Mouse (Mus musculus) forebrain, embryonic 10.5 days (tissue): Measurements from ENCODE around the gene 1700069L16Rik. TPM values are rescaled to one million over a fixed set of nuclear protein-coding genes. Genes with fewer than 3 reads are reported as not detected.

Experiments used
- DNase-seq: peaks from one replicate; pipeline ENCODE4 v3.0.0-alpha.2; 2017; ENCODE audit warnings: low spot score; ENCODE audit errors: extremely low spot score
- H3K27ac ChIP-seq: fragments of 300-500 bp; sonication (generic); 2 replicates; pipeline ENCODE4 v1.5.1; 2016; ENCODE audit warnings: mild to moderate bottlenecking
- H3K27me3 ChIP-seq: fragments of 300-500 bp; sonication (generic); 2 replicates; pipeline ENCODE4 v1.6.1; 2016; ENCODE audit warnings: mild to moderate bottlenecking; ENCODE audit not compliant: poor library complexity, severe bottlenecking
- H3K36me3 ChIP-seq: fragments of 300-500 bp; sonication (generic); replicated peaks from 2 replicates; pipeline ENCODE4 v1.6.1; 2016; ENCODE audit warnings: mild to moderate bottlenecking, moderate library complexity
- H3K4me1 ChIP-seq: fragments of 300-500 bp; sonication (generic); 2 replicates; pipeline ENCODE4 v1.6.1; 2016
- H3K4me3 ChIP-seq: fragments of 300-500 bp; sonication (generic); 2 replicates; pipeline ENCODE4 v1.5.1; 2016; ENCODE audit warnings: mild to moderate bottlenecking, moderate library complexity
- H3K9me3 ChIP-seq: fragments of 300-500 bp; sonication (generic); 2 replicates; pipeline ENCODE4 v1.6.1; 2016; ENCODE audit warnings: mild to moderate bottlenecking, moderate library complexity
- WGBS: fragments of 180-500 bp; shearing (Covaris S2); methylation state at CpG from one replicate; pipeline ENCODE4 v1.1.7; 2016; 5-methylcytosine and 5-hydroxymethylcytosine counted together
- polyA plus RNA-seq: library from polyadenylated mRNA; unstranded; fragments of >200 nt; fragmentation: Nextera tagmentation; extraction: Ambion mirVana; gene quantifications from 2 replicates; pipeline ENCODE4 v1.2.1, GENCODE M21; 2016

Gene 1700069L16Rik
- not detected in 2 replicates for polyA plus RNA-seq

GRCm38 (mm10) chr5:113724446-113724845 is at the start of gene 1700069L16Rik:
1700069L16Rik (minus strand) TSS chr5:113724772.
- Histone ChIP-seq H3K4me1 (peaks cover 10% of the 10 kb centered on the region), H3K9me3 (no peaks in the 10 kb centered on the region), H3K27ac (no peak within 1 kb of the TSS), H3K27me3 (0 out of 2 replicates have a peak, but pooled peaks cover 9% of the 10 kb centered on the region), H3K4me3 (no peak within 1 kb of the TSS), H3K36me3 (no peaks in the 10 kb centered on the region)
- WGBS, result 7% methylated on average over 15 of the region's 15 CpGs
- peak; percentile 85 for DNase-seq

- no peaks in the 10 kb centered on the region for H3K27me3 ChIP-seq
- peak overlapping the region; percentile 100 for H3K4me3 ChIP-seq
- no peak overlapping the region for H3K27ac ChIP-seq
- WGBS, result 3% methylated on average over 7 of the region's 7 CpGs
- peak; percentile 80 for DNase-seq
- peaks cover 37% of the 10 kb centered on the region for H3K4me1 ChIP-seq
- H3K9me3 ChIP-seq, result no peaks in the 10 kb centered on the region
- H3K36me3 ChIP-seq, result peaks cover 56% of the 10 kb centered on the region
Measured at GRCm38 (mm10) chr5:113773664-113774063, 49.1 kb upstream of the 1700069L16Rik start.

GRCm38 (mm10) chr5:113772905-113773519 is 48.4 kb upstream of the 1700069L16Rik start:
- H3K9me3 ChIP-seq, result no peaks in the 10 kb centered on the region
- H3K4me3 ChIP-seq, result peak overlapping the region; percentile 100
- 2% methylated on average over 38 of the region's 38 CpGs for WGBS
- H3K27ac ChIP-seq, result peak overlapping the region; percentile 97
- DNase-seq, result no peak
- H3K4me1 ChIP-seq, result peaks cover 40% of the 10 kb centered on the region
- no peaks in the 10 kb centered on the region for H3K27me3 ChIP-seq
- H3K36me3 ChIP-seq, result peaks cover 57% of the 10 kb centered on the region

GRCm38 (mm10) chr5:113772450-113772895 is 47.9 kb upstream of the 1700069L16Rik start, which contains the start of the genes Sart3 and Iscu:
Sart3 (minus strand) TSS chr5:113772510.
Iscu (plus strand) TSS chr5:113772748.
- Histone ChIP-seq H3K27me3 (no peaks in the 10 kb centered on the region), H3K4me1 (peaks cover 40% of the 10 kb centered on the region), H3K36me3 (peaks cover 58% of the 10 kb centered on the region), H3K9me3 (no peaks in the 10 kb centered on the region), H3K27ac (peak within 1 kb of the TSS; percentile 97), H3K4me3 (peak within 1 kb of the TSS; percentile 100)
- WGBS, result under 1% methylated on average over 49 of the region's 49 CpGs
- DNase-seq, result peak; percentile 89

- no peaks in the 10 kb centered on the region for H3K9me3 ChIP-seq
- peaks cover 59% of the 10 kb centered on the region for H3K36me3 ChIP-seq
- peaks cover 40% of the 10 kb centered on the region for H3K4me1 ChIP-seq
- H3K27me3 ChIP-seq, result no peaks in the 10 kb centered on the region
- peak overlapping the region; percentile 97 for H3K27ac ChIP-seq
- under 1% methylated on average over 97 of the region's 97 CpGs for WGBS
- peak overlapping the region; percentile 100 for H3K4me3 ChIP-seq
- peak; percentile 88 for DNase-seq
Measured at GRCm38 (mm10) chr5:113771213-113772162, 46.9 kb upstream of the 1700069L16Rik start.

GRCm38 (mm10) chr5:113768806-113769205 is 44.2 kb upstream of the 1700069L16Rik start:
- Histone ChIP-seq H3K4me3 (no peak overlapping the region; the same call in 1 of the 2 replicates), H3K36me3 (peaks cover 61% of the 10 kb centered on the region), H3K27ac (no peak overlapping the region), H3K27me3 (no peaks in the 10 kb centered on the region), H3K4me1 (peaks cover 35% of the 10 kb centered on the region), H3K9me3 (no peaks in the 10 kb centered on the region)
- no peak for DNase-seq
- WGBS, result 93% methylated on average over 8 of the region's 8 CpGs

GRCm38 (mm10) chr5:113765641-113766526 is 41.3 kb upstream of the 1700069L16Rik start:
- no peaks in the 10 kb centered on the region for H3K27me3 ChIP-seq
- H3K36me3 ChIP-seq, result peaks cover 90% of the 10 kb centered on the region
- H3K4me1 ChIP-seq, result peaks cover 25% of the 10 kb centered on the region
- H3K27ac ChIP-seq, result no peak overlapping the region
- 92% methylated on average over 13 of the region's 13 CpGs for WGBS
- no peak for DNase-seq
- no peak overlapping the region for H3K4me3 ChIP-seq
- H3K9me3 ChIP-seq, result no peaks in the 10 kb centered on the region

- Histone ChIP-seq H3K36me3 (peaks cover 100% of the 10 kb centered on the region), H3K4me3 (no peak overlapping the region), H3K27ac (no peak overlapping the region), H3K9me3 (no peaks in the 10 kb centered on the region), H3K4me1 (peaks cover 11% of the 10 kb centered on the region), H3K27me3 (no peaks in the 10 kb centered on the region)
- DNase-seq, result no peak
- 90% methylated on average over 7 of the region's 7 CpGs for WGBS
Measured at GRCm38 (mm10) chr5:113764426-113764825, 39.9 kb upstream of the 1700069L16Rik start.

- Histone ChIP-seq H3K9me3 (no peaks in the 10 kb centered on the region), H3K27ac (no peak overlapping the region), H3K36me3 (peaks cover 100% of the 10 kb centered on the region), H3K4me1 (no peaks in the 10 kb centered on the region), H3K27me3 (no peaks in the 10 kb centered on the region), H3K4me3 (no peak overlapping the region)
- WGBS, result 96% methylated on average over 2 of the region's 2 CpGs
- DNase-seq, result no peak
Measured at GRCm38 (mm10) chr5:113761585-113761984, 37.0 kb upstream of the 1700069L16Rik start.

GRCm38 (mm10) chr5:113755347-113756030 is 30.9 kb upstream of the 1700069L16Rik start:
- Histone ChIP-seq H3K4me1 (no peaks in the 10 kb centered on the region), H3K4me3 (no peak overlapping the region), H3K36me3 (peaks cover 100% of the 10 kb centered on the region), H3K9me3 (no peaks in the 10 kb centered on the region), H3K27ac (no peak overlapping the region), H3K27me3 (no peaks in the 10 kb centered on the region)
- 92% methylated on average over 15 of the region's 15 CpGs for WGBS
- no peak for DNase-seq

- DNase-seq, result no peak
- WGBS, result 94% methylated on average over 9 of the region's 9 CpGs
- no peak overlapping the region for H3K4me3 ChIP-seq
- H3K9me3 ChIP-seq, result no peaks in the 10 kb centered on the region; the same call in 1 of the 2 replicates
- H3K27ac ChIP-seq, result no peak overlapping the region
- H3K4me1 ChIP-seq, result no peaks in the 10 kb centered on the region
- H3K27me3 ChIP-seq, result no peaks in the 10 kb centered on the region
- peaks cover 100% of the 10 kb centered on the region for H3K36me3 ChIP-seq
Measured at GRCm38 (mm10) chr5:113751521-113752157, 27.1 kb upstream of the 1700069L16Rik start.
